Mouse (Mus musculus) liver, embryonic 14.5 days (tissue): ENCODE measurements around the gene Scarb1. TPM values are rescaled to one million over a fixed set of nuclear protein-coding genes. Genes with fewer than 3 reads are reported as not detected.

Source experiments
- ATAC-seq: fragments of 200-750 bp; cut with Nextera tagmentation; 2 replicates; pipeline ENCODE4 v1.8.0; 2017; ENCODE audit warnings: moderate number of reproducible peaks, mild to moderate bottlenecking, moderate library complexity; ENCODE audit not compliant: insufficient read depth
- DNase-seq, 3 experiments: peaks; one replicate each; pipeline ENCODE4 v3.0.0-alpha.2; 2012 to 2013; ENCODE audit warnings: low read depth in 3 of 3, low spot score in 3 of 3
- H3K27ac ChIP-seq: fragments of 300-500 bp; sonication (generic); 2 replicates; pipeline ENCODE4 v1.5.1; 2014; ENCODE audit warnings: moderate library complexity, mild to moderate bottlenecking, control low read depth, inconsistent platforms
- H3K27me3 ChIP-seq: fragments of 300-500 bp; sonication (generic); 2 replicates; pipeline ENCODE4 v1.6.1; 2014; ENCODE audit warnings: mild to moderate bottlenecking, low read length, moderate library complexity; ENCODE audit not compliant: control insufficient read depth, insufficient read depth
- H3K36me3 ChIP-seq: fragments of 300-500 bp; sonication (generic); replicated peaks from 2 replicates; pipeline ENCODE4 v1.6.1; 2014; ENCODE audit warnings: low read depth; ENCODE audit not compliant: control insufficient read depth, insufficient read depth
- H3K4me1 ChIP-seq, 2 experiments: fragments of 200-500 bp in 1 of 2; fragments of 300-500 bp in 1 of 2; sonication (generic) in 1 of 2; replicated peaks; 2 replicates each; pipeline ENCODE4 v1.6.1; 2012 to 2014; ENCODE audit warnings: antibody characterized with exemption in 1 of 2, inconsistent platforms in 1 of 2, low read length in 1 of 2; ENCODE audit not compliant: control insufficient read depth in 2 of 2, insufficient read depth in 2 of 2
- H3K4me2 ChIP-seq: fragments of 300-500 bp; sonication (generic); 2 replicates; pipeline ENCODE4 v1.6.1; 2014; ENCODE audit warnings: low read depth, mild to moderate bottlenecking, control low read depth, moderate library complexity
- H3K4me3 ChIP-seq, 2 experiments: fragments of 200-500 bp in 1 of 2; fragments of 300-500 bp in 1 of 2; sonication (generic) in 1 of 2; 2 replicates each; pipeline ENCODE4 v1.5.1; 2012 to 2014; ENCODE audit warnings: low read depth in 2 of 2, low read length in 2 of 2, mild to moderate bottlenecking in 2 of 2, control low read depth in 1 of 2, inconsistent platforms in 1 of 2, moderate library complexity in 1 of 2; ENCODE audit not compliant: insufficient read depth in 1 of 2
- H3K9ac ChIP-seq: fragments of 300-500 bp; sonication (generic); replicated peaks from 2 replicates; pipeline ENCODE4 v1.6.1; 2014; ENCODE audit warnings: mild to moderate bottlenecking, control low read depth, moderate library complexity
- H3K9me3 ChIP-seq: fragments of 300-500 bp; sonication (generic); 2 replicates; pipeline ENCODE4 v1.6.1; 2016; ENCODE audit warnings: low read length, mixed read lengths; ENCODE audit not compliant: control insufficient read depth
- CTCF ChIP-seq: IDR thresholded peaks from 2 replicates; pipeline ENCODE4 v1.5.1; 2016; ENCODE audit warnings: antibody characterized with exemption, low read depth, control low read depth
- EP300 ChIP-seq: IDR thresholded peaks from 2 replicates; pipeline ENCODE4 v1.6.1; 2016; ENCODE audit warnings: antibody characterized with exemption, low read depth
- WGBS: fragments of 180-500 bp; shearing (Covaris S2); extraction: QIAGEN DNeasy Blood & Tissue Kit; methylation state at CpG from one replicate; pipeline ENCODE4 v1.1.7; 2014; ENCODE audit not compliant: insufficient replicate concordance; 5-methylcytosine and 5-hydroxymethylcytosine counted together
- polyA plus RNA-seq, 2 experiments: library from polyadenylated mRNA; depleted of rRNA in 1 of 2; stranded (reverse) in 1 of 2; unstranded in 1 of 2; fragments of >200 nt; fragmentation: Nextera tagmentation in 1 of 2; extraction: Ambion mirVana in 1 of 2; gene quantifications; 2 replicates each; pipeline versions ENCODE4 v1.2.1 to v1.2.3; 2012 to 2014

The Scarb1 gene
- polyA plus RNA-seq, 2 experiments, result 41.6 to 50.1 TPM

GRCm38 (mm10) chr5:125326351-125326750 lies 14.5 kb downstream of the Scarb1 start:
- Histone ChIP-seq H3K36me3 (peaks cover 2% of the 10 kb centered on the region; the same call in 1 of the 2 replicates), H3K9me3 (no peaks in the 10 kb centered on the region), H3K9ac (no peak overlapping the region), H3K27me3 (no peaks in the 10 kb centered on the region), H3K4me1 (peaks cover 0 to 8% of the 10 kb centered on the region in 2 experiments; a peak in 2 of 4 replicates), H3K4me3 (no peak overlapping the region), H3K4me2 (no peak overlapping the region), H3K27ac (no peak overlapping the region)
- DNase-seq (no peak), ATAC-seq (no peak)
- 60% methylated on average over 8 of the region's 8 CpGs for WGBS
- TF ChIP-seq CTCF, result no peak
- no peak for TF ChIP-seq EP300

GRCm38 (mm10) chr5:125325931-125326330 lies 15.0 kb downstream of the Scarb1 start:
- DNase-seq, result no peak
- TF ChIP-seq EP300 (no peak), CTCF (no peak)
- Histone ChIP-seq H3K27ac (no peak overlapping the region), H3K9me3 (no peaks in the 10 kb centered on the region), H3K4me1 (peaks cover 0 to 8% of the 10 kb centered on the region in 2 experiments; a peak in 2 of 4 replicates), H3K27me3 (no peaks in the 10 kb centered on the region), H3K36me3 (peaks cover 2% of the 10 kb centered on the region; the same call in 1 of the 2 replicates), H3K4me3 (no peak overlapping the region), H3K4me2 (no peak overlapping the region), H3K9ac (no peak overlapping the region)
- no peak for ATAC-seq
- 77% methylated on average over 11 of the region's 11 CpGs for WGBS

DNA sequence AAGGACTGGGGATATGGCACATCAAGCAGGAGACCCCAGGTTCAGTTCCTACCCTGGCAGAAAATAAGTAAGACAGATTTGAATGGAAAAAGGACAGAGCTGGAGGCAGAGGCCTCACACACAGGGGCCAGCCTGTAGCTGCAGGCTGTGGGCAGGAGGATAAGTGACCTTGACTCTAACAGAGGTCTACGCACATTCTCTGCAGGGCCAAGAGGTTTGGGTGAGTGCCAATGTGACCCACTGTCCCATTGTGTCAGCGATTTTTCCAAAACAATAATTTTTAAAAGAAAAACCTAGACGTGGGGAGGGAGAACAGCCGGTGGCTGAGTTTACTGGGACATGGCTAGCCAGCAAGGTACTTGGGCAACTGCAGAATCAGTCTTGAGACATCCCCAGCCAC lies 15.6 kb downstream of the Scarb1 start:
- Histone ChIP-seq H3K4me1 (peaks cover 0 to 6% of the 10 kb centered on the region in 2 experiments; a peak in 2 of 4 replicates), H3K9ac (no peak overlapping the region), H3K9me3 (no peaks in the 10 kb centered on the region), H3K27ac (no peak overlapping the region), H3K27me3 (no peaks in the 10 kb centered on the region), H3K4me3 (no peak overlapping the region), H3K4me2 (no peak overlapping the region), H3K36me3 (peaks cover 2% of the 10 kb centered on the region; the same call in 1 of the 2 replicates)
- TF ChIP-seq EP300, result no peak
- no peak for TF ChIP-seq CTCF
- DNase-seq (no peak), ATAC-seq (no peak)
- 79% methylated on average over 4 of the region's 4 CpGs for WGBS

- no peak for DNase-seq
- Histone ChIP-seq H3K27ac (no peak overlapping the region), H3K36me3 (peaks cover 2% of the 10 kb centered on the region; the same call in 1 of the 2 replicates), H3K9ac (no peak overlapping the region), H3K4me3 (no peak overlapping the region), H3K27me3 (no peaks in the 10 kb centered on the region), H3K4me2 (no peak overlapping the region), H3K4me1 (no peaks in the 10 kb centered on the region; a peak in 2 of 4 replicates), H3K9me3 (no peaks in the 10 kb centered on the region)
- WGBS, result 76% methylated on average over 7 of the region's 7 CpGs
- no peak for TF ChIP-seq EP300
- TF ChIP-seq CTCF, result no peak
- ATAC-seq, result no peak
These were observed 16.9 kb downstream of the Scarb1 start for GRCm38 (mm10) chr5:125323939-125324480.

DNA sequence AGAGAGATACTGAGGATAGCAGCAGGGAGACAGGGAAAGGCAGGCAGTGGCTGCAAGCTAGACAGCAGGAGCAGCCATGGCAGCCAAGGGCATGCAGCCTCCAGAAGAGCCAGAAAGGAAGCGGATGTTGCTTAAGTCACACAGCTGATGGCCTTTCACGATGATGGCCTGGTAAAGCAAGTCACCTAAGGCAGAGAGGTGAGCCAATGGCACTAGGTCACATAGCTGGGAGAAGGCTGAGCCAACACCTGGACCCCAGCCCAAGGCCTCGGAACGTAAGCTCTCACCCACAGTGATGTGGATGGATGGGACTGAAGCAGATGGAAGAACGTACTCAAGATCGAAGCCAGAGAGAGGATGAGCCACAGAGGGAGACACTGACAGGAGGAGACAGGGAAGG lies 17.8 kb downstream of the Scarb1 start:
- Histone ChIP-seq H3K27ac (no peak overlapping the region), H3K27me3 (no peaks in the 10 kb centered on the region), H3K36me3 (peaks cover 2% of the 10 kb centered on the region; the same call in 1 of the 2 replicates), H3K4me2 (no peak overlapping the region), H3K4me3 (no peak overlapping the region), H3K9me3 (no peaks in the 10 kb centered on the region), H3K4me1 (no peaks in the 10 kb centered on the region; a peak in 2 of 4 replicates), H3K9ac (no peak overlapping the region)
- DNase-seq (no peak), ATAC-seq (no peak)
- 78% methylated on average over 6 of the region's 6 CpGs for WGBS
- no peak for TF ChIP-seq CTCF
- no peak for TF ChIP-seq EP300
